Mouse (Mus musculus): Measurements from ENCODE around the gene Zfp935. TPM values are rescaled to one million over a fixed set of nuclear protein-coding genes. Genes with fewer than 3 reads are reported as not detected.

The Zfp935 gene
- polyA plus RNA-seq, 1 experiment from 2014 or later, result not detected

Small RNAs within 50 kb of the gene (microRNA-seq; reads per million reads assigned to microRNA genes)
- gene Gm22256, result not detected

Other genes starting within 250 kb of the Zfp935 start
- gene Gm3604, start 175.3 kb downstream of the Zfp935 start, polyA plus RNA-seq (2015; fragmentation: Nextera tagmentation; extraction: Ambion mirVana), result 6.9 and 7.2 TPM in 2 replicates
- 13.0 and 14.5 TPM in 2 replicates for gene Gm49359, start 91.7 kb downstream of the Zfp935 start, polyA plus RNA-seq (2015; fragmentation: Nextera tagmentation; extraction: Ambion mirVana)
- 19.1 and 20.0 TPM in 2 replicates for gene Zfp934, start 12.7 kb upstream of the Zfp935 start, polyA plus RNA-seq (2015; fragmentation: Nextera tagmentation; extraction: Ambion mirVana)
- gene 6720489N17Rik, start 65.7 kb upstream of the Zfp935 start, polyA plus RNA-seq (2015; fragmentation: Nextera tagmentation; extraction: Ambion mirVana), result 11.6 and 15.0 TPM in 2 replicates
- gene Platr25, start 202.2 kb upstream of the Zfp935 start, polyA plus RNA-seq (2015; fragmentation: Nextera tagmentation; extraction: Ambion mirVana), result 28.9 and 31.6 TPM in 2 replicates
- gene Gm5141, start 227.3 kb upstream of the Zfp935 start, polyA plus RNA-seq (2015; fragmentation: Nextera tagmentation; extraction: Ambion mirVana), result 10.2 and 10.5 TPM in 2 replicates

All from kidney, embryonic 16.5 days (tissue).